Mouse (Mus musculus): ENCODE data around the gene Tssk2.

The Tssk2 gene

GRCm38 (mm10) chr16:17898462-17898861 lies at the start of gene Tssk2, which contains the start of gene Dgcr2:
Tssk2 (plus strand) TSS chr16:17898637.
Dgcr2 (minus strand) TSS chr16:17898562.
- DNase-seq (ENCODE audit: low spot score) = no peak

- DNase-seq (ENCODE audit: low spot score) = peak; percentile 19
These were observed 49.5 kb upstream of the Tssk2 start for GRCm38 (mm10) chr16:17848928-17849327.

GRCm38 (mm10) chr16:17849486-17849885 lies 49.0 kb upstream of the Tssk2 start:
- no peak for DNase-seq (ENCODE audit: low spot score)

GRCm38 (mm10) chr16:17851331-17851730 lies 47.1 kb upstream of the Tssk2 start:
- no peak for DNase-seq (ENCODE audit: low spot score)

GRCm38 (mm10) chr16:17851860-17852259 lies 46.6 kb upstream of the Tssk2 start:
- no peak for DNase-seq (ENCODE audit: low spot score)

GRCm38 (mm10) chr16:17853263-17853662 lies 45.2 kb upstream of the Tssk2 start:
- DNase-seq (ENCODE audit: low spot score) = no peak

- DNase-seq (ENCODE audit: low spot score) = no peak
These were observed 41.3 kb upstream of the Tssk2 start for GRCm38 (mm10) chr16:17857157-17857556.

GRCm38 (mm10) chr16:17858592-17858991 lies 39.8 kb upstream of the Tssk2 start:
- no peak for DNase-seq (ENCODE audit: low spot score)

- DNase-seq (ENCODE audit: low spot score) = no peak
These were observed 33.1 kb upstream of the Tssk2 start for GRCm38 (mm10) chr16:17865293-17865692.

- no peak for DNase-seq (ENCODE audit: low spot score)
These were observed 32.7 kb upstream of the Tssk2 start for GRCm38 (mm10) chr16:17865770-17866169.

GRCm38 (mm10) chr16:17871248-17871647 lies 27.2 kb upstream of the Tssk2 start:
- DNase-seq (ENCODE audit: low spot score) = no peak

GRCm38 (mm10) chr16:17872995-17873394 lies 25.4 kb upstream of the Tssk2 start:
- no peak for DNase-seq (ENCODE audit: low spot score)

- no peak for DNase-seq (ENCODE audit: low spot score)
These were observed 23.3 kb upstream of the Tssk2 start for GRCm38 (mm10) chr16:17875174-17875573.

GRCm38 (mm10) chr16:17876096-17876495 lies 22.3 kb upstream of the Tssk2 start:
- no peak for DNase-seq (ENCODE audit: low spot score)

- no peak for DNase-seq (ENCODE audit: low spot score)
These were observed 18.9 kb upstream of the Tssk2 start for GRCm38 (mm10) chr16:17879571-17879970.

- no peak for DNase-seq (ENCODE audit: low spot score)
These were observed 16.2 kb upstream of the Tssk2 start for GRCm38 (mm10) chr16:17882196-17882595.

GRCm38 (mm10) chr16:17884116-17884515 lies 14.3 kb upstream of the Tssk2 start:
- no peak for DNase-seq (ENCODE audit: low spot score)

GRCm38 (mm10) chr16:17889689-17890341 lies 8.6 kb upstream of the Tssk2 start:
- no peak for DNase-seq (ENCODE audit: low spot score)

- no peak for DNase-seq (ENCODE audit: low spot score)
These were observed 8.1 kb upstream of the Tssk2 start for GRCm38 (mm10) chr16:17890342-17890727.

- no peak for DNase-seq (ENCODE audit: low spot score)
These were observed 7.4 kb upstream of the Tssk2 start for GRCm38 (mm10) chr16:17890917-17891566.

- peak; percentile 97 for DNase-seq (ENCODE audit: low spot score)
These were observed 6.9 kb upstream of the Tssk2 start, which contains the start of gene Gm20518 for GRCm38 (mm10) chr16:17891567-17891959. Gm20518 (minus strand) TSS chr16:17891671.

- DNase-seq (ENCODE audit: low spot score) = no peak
These were observed 5.8 kb upstream of the Tssk2 start for GRCm38 (mm10) chr16:17892606-17893005.

GRCm38 (mm10) chr16:17893923-17894322 lies 4.5 kb upstream of the Tssk2 start, which contains the start of gene Tssk1:
Tssk1 (plus strand) TSS chr16:17894223.
- no peak for DNase-seq (ENCODE audit: low spot score)

GRCm38 (mm10) chr16:17896091-17896490 lies 2.3 kb upstream of the Tssk2 start:
- no peak for DNase-seq (ENCODE audit: low spot score)

Measured in T-cell, adult 2 months (primary cell).